Mouse (Mus musculus): Measurements from ENCODE around the gene Ckm.

The Ckm gene

GRCm38 (mm10) chr7:19468279-19468678 lies 63.7 kb downstream of the Ckm start:
- DNase-seq = no peak

- DNase-seq = no peak
Measured at GRCm38 (mm10) chr7:19469404-19469803, 64.8 kb downstream of the Ckm start.

- no peak for DNase-seq
Measured at GRCm38 (mm10) chr7:19470308-19470707, 65.7 kb downstream of the Ckm start.

GRCm38 (mm10) chr7:19472403-19472802 lies 67.8 kb downstream of the Ckm start:
- peak; percentile 62 to 72 for DNase-seq

All from lung, postnatal 4 days (tissue).